Mouse (Mus musculus) midbrain, embryonic 16.5 days (tissue): ENCODE measurements at regions not wholly inside any gene's neighbourhood (a gene's known extent, or its start where the extent isn't known, plus 50 kb on each side); places are given as distances from the start of the nearest gene placed in this dataset. TPM values are rescaled to one million over a fixed set of nuclear protein-coding genes. Genes with fewer than 3 reads are reported as not detected.
A peak's percentile ranks its signal among the peaks of the same experiment; 100 is the strongest.

Experiments
- ATAC-seq: fragments of 200-750 bp; cut with Nextera tagmentation; 2 replicates; pipeline ENCODE4 v1.8.0; 2017; ENCODE audit warnings: moderate TSS enrichment
- H3K27ac ChIP-seq: fragments of 300-500 bp; sonication (generic); 2 replicates; pipeline ENCODE4 v1.5.1; 2014; ENCODE audit warnings: mild to moderate bottlenecking, low read length, mixed read lengths
- H3K27me3 ChIP-seq: fragments of 300-500 bp; sonication (generic); 2 replicates; pipeline ENCODE4 v1.6.1; 2014; ENCODE audit warnings: low read depth, low read length, mixed read lengths; ENCODE audit not compliant: control insufficient read depth, insufficient read depth
- H3K36me3 ChIP-seq: fragments of 300-500 bp; sonication (generic); 2 replicates; pipeline ENCODE4 v1.6.1; 2014; ENCODE audit warnings: mild to moderate bottlenecking, low read length, moderate library complexity, mixed read lengths; ENCODE audit not compliant: control insufficient read depth, insufficient read depth
- H3K4me1 ChIP-seq: fragments of 300-500 bp; sonication (generic); 2 replicates; pipeline ENCODE4 v1.6.1; 2014; ENCODE audit warnings: mild to moderate bottlenecking, low read length, mixed read lengths; ENCODE audit not compliant: control insufficient read depth, insufficient read depth
- H3K4me2 ChIP-seq: fragments of 300-500 bp; sonication (generic); 2 replicates; pipeline ENCODE4 v1.6.1; 2014; ENCODE audit warnings: mild to moderate bottlenecking, low read length, mixed read lengths
- H3K4me3 ChIP-seq: fragments of 300-500 bp; sonication (generic); 2 replicates; pipeline ENCODE4 v1.5.1; 2014; ENCODE audit warnings: low read depth, mild to moderate bottlenecking, low read length, moderate library complexity, mixed read lengths
- H3K9ac ChIP-seq: fragments of 300-500 bp; sonication (generic); 2 replicates; pipeline ENCODE4 v1.6.1; 2014; ENCODE audit warnings: low read depth, low read length, mixed read lengths
- H3K9me3 ChIP-seq: fragments of 300-500 bp; sonication (generic); replicated peaks from 2 replicates; pipeline ENCODE4 v1.6.1; 2014; ENCODE audit warnings: mild to moderate bottlenecking, low read length, mixed read lengths; ENCODE audit not compliant: control insufficient read depth, poor library complexity, severe bottlenecking
- WGBS: fragments of 180-500 bp; shearing (Covaris S2); extraction: QIAGEN DNeasy Blood & Tissue Kit; methylation state at CpG from one replicate; pipeline ENCODE4 v1.1.7; 2014; 5-methylcytosine and 5-hydroxymethylcytosine counted together
- microRNA-seq: library from miRNA; unstranded; fragments of <30 nt; microRNA quantifications from one replicate; pipeline ENCODE4, GENCODE M21; 2017

- Histone ChIP-seq H3K9me3 (no peaks in the 10 kb centered on the region), H3K4me1 (peaks cover 5% of the 10 kb centered on the region), H3K9ac (peak overlapping the region; percentile 40; the same call in 1 of the 2 replicates), H3K4me2 (peak overlapping the region; percentile 26), H3K27me3 (no peaks in the 10 kb centered on the region), H3K36me3 (no peaks in the 10 kb centered on the region), H3K4me3 (no peak overlapping the region), H3K27ac (peak overlapping the region; percentile 70)
- ATAC-seq: peak; percentile 91
- WGBS: 46% methylated on average over 11 of the region's 11 CpGs
Observed at GRCm38 (mm10) chr13:7093072-7093649, 444.6 kb upstream of the Pfkp start.

- H3K27ac ChIP-seq: no peak overlapping the region
- H3K4me1 ChIP-seq: peaks cover 5% of the 10 kb centered on the region
- H3K27me3 ChIP-seq: no peaks in the 10 kb centered on the region
- no peak overlapping the region for H3K4me2 ChIP-seq
- H3K4me3 ChIP-seq: no peak overlapping the region
- no peak overlapping the region for H3K9ac ChIP-seq
- H3K36me3 ChIP-seq: no peaks in the 10 kb centered on the region
- 84% methylated on average over 2 of the region's 2 CpGs for WGBS
- H3K9me3 ChIP-seq: no peaks in the 10 kb centered on the region
- ATAC-seq: no peak
Observed at GRCm38 (mm10) chr13:7090916-7091315, 442.3 kb upstream of the Pfkp start.

DNA sequence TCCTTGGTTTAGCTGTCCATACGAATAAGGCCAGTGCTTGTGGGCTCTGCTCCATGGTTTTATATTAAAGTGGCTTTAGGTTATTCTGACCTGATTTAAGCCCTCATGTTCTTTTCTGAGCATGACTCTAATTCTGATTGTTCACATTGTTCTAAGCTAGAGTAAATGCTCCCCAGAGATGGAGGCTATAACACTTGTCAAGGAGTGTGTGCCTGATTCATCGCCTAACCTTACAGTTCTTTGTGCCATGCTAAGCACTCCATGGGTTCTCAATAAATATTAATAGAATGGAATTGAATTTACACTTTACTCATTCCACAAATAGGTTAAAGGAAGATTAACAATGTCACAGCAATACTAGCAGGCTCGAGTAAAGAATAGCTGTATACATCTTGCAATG is 417.6 kb upstream of the Pfkp start:
- no peak overlapping the region for H3K9ac ChIP-seq
- no peaks in the 10 kb centered on the region for H3K27me3 ChIP-seq
- H3K36me3 ChIP-seq: no peaks in the 10 kb centered on the region
- H3K4me2 ChIP-seq: no peak overlapping the region
- WGBS: 60% methylated on average over 3 of the region's 3 CpGs
- no peak overlapping the region for H3K27ac ChIP-seq
- no peak for ATAC-seq
- no peaks in the 10 kb centered on the region for H3K9me3 ChIP-seq
- H3K4me1 ChIP-seq: no peaks in the 10 kb centered on the region
- H3K4me3 ChIP-seq: no peak overlapping the region

DNA sequence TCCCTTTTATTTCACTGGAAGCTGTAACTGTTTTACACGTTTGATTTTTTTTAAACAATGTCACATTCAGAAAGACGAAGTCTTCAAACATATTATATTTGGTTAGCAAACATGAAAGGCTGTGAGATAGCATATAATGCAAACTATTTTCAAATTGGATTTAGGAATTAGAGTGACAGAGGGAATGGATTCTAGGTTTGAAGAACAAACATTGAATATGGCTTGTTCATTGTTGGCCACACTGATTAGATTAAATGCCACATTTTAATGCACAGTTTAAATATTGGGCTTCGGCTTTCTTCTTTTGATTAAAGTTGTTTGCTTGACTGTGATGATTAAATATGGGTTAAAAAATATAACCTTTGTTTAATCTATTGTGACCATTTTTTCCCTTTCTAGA is 415.1 kb upstream of the Pfkp start:
- Histone ChIP-seq H3K4me2 (no peak overlapping the region), H3K4me1 (no peaks in the 10 kb centered on the region), H3K9ac (no peak overlapping the region), H3K36me3 (no peaks in the 10 kb centered on the region), H3K27ac (no peak overlapping the region), H3K4me3 (no peak overlapping the region), H3K27me3 (no peaks in the 10 kb centered on the region), H3K9me3 (no peaks in the 10 kb centered on the region)
- ATAC-seq: no peak
- WGBS: 76% methylated on average over 3 of the region's 3 CpGs

- ATAC-seq: no peak
- H3K27me3 ChIP-seq: no peaks in the 10 kb centered on the region
- H3K4me1 ChIP-seq: no peaks in the 10 kb centered on the region
- H3K4me2 ChIP-seq: no peak overlapping the region
- 72% methylated on average over 8 of the region's 8 CpGs for WGBS
- H3K9ac ChIP-seq: no peak overlapping the region
- H3K4me3 ChIP-seq: no peak overlapping the region
- no peak overlapping the region for H3K27ac ChIP-seq
- H3K36me3 ChIP-seq: no peaks in the 10 kb centered on the region
- H3K9me3 ChIP-seq: no peaks in the 10 kb centered on the region
Observed at GRCm38 (mm10) chr13:7057545-7057944, 409.0 kb upstream of the Pfkp start.

Small RNA genes lying in the stretch of these regions (microRNA-seq; reads per million reads assigned to microRNA genes)
- not detected for gene Gm22689
